Mouse (Mus musculus) cerebellum, adult 2 months (tissue): ENCODE results near the gene Smap2.

Experiments
- CTCF ChIP-seq: fragments of 200-500 bp; IDR thresholded peaks from 2 replicates; pipeline ENCODE4 v1.5.1; 2011; ENCODE audit warnings: low read depth, mild to moderate bottlenecking, control low read depth, low read length, moderate library complexity, borderline replicate concordance; ENCODE audit not compliant: insufficient read depth
- POLR2A ChIP-seq: fragments of 200-500 bp; IDR thresholded peaks from 2 replicates; pipeline ENCODE4 v1.6.1; 2011; ENCODE audit warnings: low read length, control low read depth, borderline replicate concordance; ENCODE audit not compliant: insufficient read depth

- TF ChIP-seq CTCF (no peak), POLR2A (no peak)
These were observed 1.8 kb downstream of the Smap2 start for GRCm38 (mm10) chr4:121015268-121015659.
